Mouse (Mus musculus): ENCODE measurements around the gene Pdgfc. TPM values are rescaled to one million over a fixed set of nuclear protein-coding genes. Genes with fewer than 3 reads are reported as not detected.

The Pdgfc gene
- polyA plus RNA-seq, 1 experiment = 1.3 TPM

DNA sequence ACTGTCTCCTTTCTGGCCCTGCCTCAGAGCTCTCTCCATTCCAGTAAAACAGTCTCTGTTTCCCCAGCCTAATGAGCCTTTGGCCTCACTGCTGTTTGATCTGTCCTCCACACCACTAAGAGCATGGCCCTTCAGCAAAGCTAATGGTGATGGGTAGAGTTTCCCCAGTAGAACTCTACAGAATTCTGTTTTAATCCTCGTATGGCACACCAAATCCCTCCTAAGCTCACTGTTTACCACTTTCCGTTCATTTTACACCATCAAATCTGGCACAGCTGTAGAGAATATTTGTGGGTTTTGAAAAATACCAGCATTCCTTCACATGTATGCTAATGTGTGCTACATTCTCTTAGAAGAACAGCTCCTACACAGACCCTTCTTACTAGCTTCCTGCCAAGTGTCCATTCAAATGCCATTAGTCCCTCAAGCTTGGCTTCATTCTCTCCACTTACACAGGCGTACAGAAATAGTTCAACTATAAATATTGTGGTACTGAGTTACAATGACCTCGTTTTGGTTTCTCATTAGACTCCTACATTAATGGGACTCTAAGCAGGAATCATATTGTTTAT lies 179.4 kb downstream of the Pdgfc start:
- H3K4me1 ChIP-seq (ENCODE audit: control insufficient read depth, insufficient read depth, low read length) = no peaks in the 10 kb centered on the region
- TF ChIP-seq POLR2A (IDR thresholded peaks at IDR 0.05; ENCODE audit: borderline replicate concordance, extremely low read depth, low read depth, low read length) = no peak
- no peak for DNase-seq
- H3K4me3 ChIP-seq (replicated peaks; ENCODE audit: extremely low read depth, low read depth, low read length) = no peak overlapping the region
- WGBS = 45% methylated on average over 4 of the region's 4 CpGs

DNA sequence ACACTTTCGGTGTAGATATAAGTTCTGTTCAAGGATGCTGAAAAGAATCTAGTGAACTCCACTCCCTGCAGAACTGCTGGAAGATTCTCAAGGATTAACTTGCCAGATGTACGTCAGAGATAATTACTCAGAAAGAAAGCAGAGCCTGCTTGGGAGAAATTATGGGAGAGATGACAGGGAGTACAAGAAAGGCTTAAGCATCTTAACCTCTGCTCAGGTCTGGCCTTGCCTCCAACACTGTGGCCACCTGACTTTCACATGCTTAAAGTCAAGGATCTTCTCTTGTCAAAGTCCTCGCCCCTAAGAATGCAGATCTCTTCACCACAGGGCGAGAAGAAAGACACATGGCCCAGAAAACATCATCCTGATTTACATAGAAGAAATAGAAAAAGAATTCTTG lies 185.5 kb downstream of the Pdgfc start:
- H3K4me1 ChIP-seq (ENCODE audit: control insufficient read depth, insufficient read depth, low read length) = no peaks in the 10 kb centered on the region
- TF ChIP-seq POLR2A (IDR thresholded peaks at IDR 0.05; ENCODE audit: borderline replicate concordance, extremely low read depth, low read depth, low read length) (no peak), CTCF (IDR thresholded peaks at IDR 0.05; ENCODE audit: insufficient read depth, low read length) (no peak)
- WGBS = 67% methylated on average over 4 of the region's 4 CpGs
- no peak for DNase-seq
- no peak overlapping the region for H3K4me3 ChIP-seq (replicated peaks; ENCODE audit: extremely low read depth, low read depth, low read length)

DNA sequence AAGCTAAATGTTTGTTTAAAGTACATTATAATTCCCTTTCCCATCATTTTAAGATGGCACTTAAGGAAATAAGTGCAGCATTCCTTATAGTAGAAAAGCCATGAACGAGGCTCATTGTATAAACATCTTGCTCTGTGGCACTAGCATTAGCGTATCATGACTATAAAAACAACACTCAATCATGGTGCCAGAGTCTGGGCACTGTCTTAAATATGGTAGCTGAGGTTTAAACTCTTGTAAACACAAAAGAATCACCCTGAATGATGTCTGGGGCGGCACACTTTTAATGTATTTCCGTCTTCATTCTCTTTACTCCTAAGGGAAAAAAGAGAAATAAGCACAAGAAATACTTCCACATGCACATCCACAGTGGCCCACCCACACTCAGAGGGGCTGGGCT lies 192.1 kb downstream of the Pdgfc start:
- no peaks in the 10 kb centered on the region for H3K4me1 ChIP-seq (ENCODE audit: control insufficient read depth, insufficient read depth, low read length)
- no peak for DNase-seq
- 29% methylated on average over 4 of the region's 4 CpGs for WGBS
- TF ChIP-seq CTCF (IDR thresholded peaks at IDR 0.05; ENCODE audit: insufficient read depth, low read length) (no peak), POLR2A (IDR thresholded peaks at IDR 0.05; ENCODE audit: borderline replicate concordance, extremely low read depth, low read depth, low read length) (no peak)
- no peak overlapping the region for H3K4me3 ChIP-seq (replicated peaks; ENCODE audit: extremely low read depth, low read depth, low read length)

DNA sequence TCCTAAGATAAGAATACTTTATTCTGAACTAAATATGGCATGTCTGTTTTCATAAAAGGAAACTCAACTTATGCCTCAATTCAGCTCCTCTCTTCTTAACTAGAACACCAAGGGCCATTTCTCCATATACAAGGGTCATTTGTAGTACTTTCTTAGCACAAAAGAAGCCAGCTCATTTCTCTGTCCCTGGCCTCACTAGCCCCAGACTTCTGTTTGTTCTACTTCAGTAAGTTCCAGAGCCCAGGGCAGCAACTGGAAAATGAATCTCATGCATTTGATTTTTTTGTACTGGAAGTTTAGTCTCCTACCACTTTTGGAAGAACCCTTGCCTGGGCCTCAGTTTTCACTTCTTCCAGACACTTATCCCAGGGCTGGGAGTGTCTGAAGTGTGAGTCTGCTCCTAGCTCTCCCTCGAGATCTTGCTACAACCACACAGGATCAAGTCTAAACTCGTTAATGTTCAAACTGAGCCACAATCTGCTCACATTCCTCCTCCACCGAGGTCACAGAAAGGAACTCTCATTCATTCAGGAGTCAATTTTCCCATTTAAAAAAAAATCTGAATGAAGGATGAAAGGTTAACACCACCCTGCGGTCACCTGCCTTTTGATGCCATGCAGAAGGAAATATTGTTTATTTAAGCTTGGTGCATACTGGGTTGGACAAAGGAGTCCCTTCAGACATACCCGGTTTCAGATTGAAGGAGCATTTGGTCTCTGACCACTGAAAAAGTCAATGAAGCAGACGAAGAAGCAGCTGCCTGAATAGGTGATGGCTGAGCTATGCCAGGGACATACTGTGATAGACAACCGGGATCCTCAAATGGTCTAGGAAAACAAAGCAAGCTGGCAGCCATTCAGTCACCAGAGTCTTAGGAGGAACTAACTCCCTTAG lies 206.7 kb downstream of the Pdgfc start:
- no peak for DNase-seq
- TF ChIP-seq CTCF (IDR thresholded peaks at IDR 0.05; ENCODE audit: insufficient read depth, low read length) (no peak), POLR2A (IDR thresholded peaks at IDR 0.05; ENCODE audit: borderline replicate concordance, extremely low read depth, low read depth, low read length) (no peak)
- 30% methylated on average over 7 of the region's 7 CpGs for WGBS

DNA sequence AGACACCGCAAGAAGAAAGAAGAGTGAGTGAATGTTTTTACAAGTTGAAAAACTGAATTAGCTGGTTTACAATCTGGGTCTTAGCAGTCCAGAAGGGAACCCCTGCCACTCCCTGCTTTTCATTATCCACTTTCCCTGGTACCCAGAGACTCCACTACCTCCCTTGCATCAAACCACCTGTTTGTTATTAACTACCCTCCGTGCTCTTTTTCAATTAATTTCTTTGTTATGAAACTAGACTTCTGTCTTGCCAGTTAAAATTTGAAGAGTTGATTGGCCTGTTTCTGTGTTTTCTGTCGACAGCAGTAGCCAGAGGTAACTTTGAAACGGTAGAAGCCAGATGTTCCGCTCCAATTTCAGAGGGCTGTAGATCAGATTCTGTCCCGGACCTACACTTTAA lies 207.4 kb downstream of the Pdgfc start:
- no peak overlapping the region for H3K4me3 ChIP-seq (replicated peaks; ENCODE audit: extremely low read depth, low read depth, low read length)
- no peak for DNase-seq
- H3K4me1 ChIP-seq (ENCODE audit: control insufficient read depth, insufficient read depth, low read length) = no peaks in the 10 kb centered on the region
- no peak for TF ChIP-seq CTCF (IDR thresholded peaks at IDR 0.05; ENCODE audit: insufficient read depth, low read length)
- WGBS = 73% methylated on average over 6 of the region's 6 CpGs

More for the DNA sequence above, 206.7 kb downstream of the Pdgfc start:
- H3K4me3 ChIP-seq (replicated peaks; ENCODE audit: extremely low read depth, low read depth, low read length) = no peak overlapping the region
- H3K4me1 ChIP-seq (ENCODE audit: control insufficient read depth, insufficient read depth, low read length) = no peaks in the 10 kb centered on the region

DNA sequence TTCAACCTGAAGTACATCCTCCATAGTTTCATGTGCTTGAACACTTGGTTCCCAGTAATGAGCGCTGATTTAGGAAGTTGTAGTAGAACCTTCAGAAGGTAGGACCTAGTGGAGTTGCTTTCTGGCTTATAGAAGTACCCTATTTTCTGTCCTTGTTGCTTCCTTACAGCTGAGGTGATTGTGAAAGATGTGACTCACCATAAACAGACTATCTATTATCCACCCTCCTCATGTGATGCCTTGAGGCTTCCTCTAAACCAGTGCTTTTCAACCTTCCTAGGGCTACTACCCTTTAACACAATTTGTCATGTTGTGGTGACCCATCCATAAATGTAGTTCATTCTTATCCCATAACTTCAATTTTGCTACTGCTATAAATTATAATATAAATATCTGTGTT lies 226.6 kb downstream of the Pdgfc start:
- TF ChIP-seq POLR2A (IDR thresholded peaks at IDR 0.05; ENCODE audit: borderline replicate concordance, extremely low read depth, low read depth, low read length) (no peak), CTCF (IDR thresholded peaks at IDR 0.05; ENCODE audit: insufficient read depth, low read length) (no peak)
- DNase-seq = no peak
- Histone ChIP-seq H3K4me3 (replicated peaks; ENCODE audit: extremely low read depth, low read depth, low read length) (no peak overlapping the region), H3K4me1 (ENCODE audit: control insufficient read depth, insufficient read depth, low read length) (no peaks in the 10 kb centered on the region)
- 97% methylated on average over 1 of the region's 1 CpGs for WGBS

Other genes starting within 250 kb of the Pdgfc start
- gene Gria2, start 233.6 kb upstream of the Pdgfc start, polyA plus RNA-seq (2012; rRNA removed) = 0.09 and 0.10 TPM in 2 replicates
- 0.08 and 0.16 TPM in 2 replicates for gene Glrb, start 122.8 kb upstream of the Pdgfc start, polyA plus RNA-seq (2012; rRNA removed)

All from lung, adult 2 months (tissue).